Mouse (Mus musculus) midbrain, embryonic 11.5 days (tissue): ENCODE measurements around the gene Zfp385a. TPM values are rescaled to one million over a fixed set of nuclear protein-coding genes. Genes with fewer than 3 reads are reported as not detected.

ENCODE experiments used
- ATAC-seq: fragments of 200-750 bp; cut with Nextera tagmentation; 2 replicates; pipeline ENCODE4 v1.8.0; 2017; ENCODE audit warnings: moderate TSS enrichment, moderate library complexity; ENCODE audit not compliant: low FRiP score
- DNase-seq: peaks from one replicate; pipeline ENCODE4 v3.0.0; 2015; ENCODE audit warnings: low spot score; ENCODE audit errors: missing footprints
- H3K27ac ChIP-seq: fragments of 300-500 bp; sonication (generic); 2 replicates; pipeline ENCODE4 v1.5.1; 2014; ENCODE audit warnings: low read depth, low read length
- H3K27me3 ChIP-seq: fragments of 300-500 bp; sonication (generic); 2 replicates; pipeline ENCODE4 v1.6.1; 2014; ENCODE audit warnings: mild to moderate bottlenecking, low read length, moderate library complexity, mixed read lengths; ENCODE audit not compliant: control insufficient read depth, insufficient read depth
- H3K36me3 ChIP-seq: fragments of 300-500 bp; sonication (generic); 2 replicates; pipeline ENCODE4 v1.6.1; 2014; ENCODE audit warnings: mild to moderate bottlenecking, low read length, moderate library complexity, mixed read lengths; ENCODE audit not compliant: control insufficient read depth, insufficient read depth
- H3K4me1 ChIP-seq: fragments of 300-500 bp; sonication (generic); 2 replicates; pipeline ENCODE4 v1.6.1; 2014; ENCODE audit warnings: low read length; ENCODE audit not compliant: control insufficient read depth, insufficient read depth
- H3K4me2 ChIP-seq: fragments of 300-500 bp; sonication (generic); 2 replicates; pipeline ENCODE4 v1.6.1; 2014; ENCODE audit warnings: mild to moderate bottlenecking, moderate library complexity
- H3K4me3 ChIP-seq: fragments of 300-500 bp; sonication (generic); 2 replicates; pipeline ENCODE4 v1.5.1; 2014; ENCODE audit warnings: low read depth, low read length
- H3K9ac ChIP-seq: fragments of 300-500 bp; sonication (generic); 2 replicates; pipeline ENCODE4 v1.6.1; 2014; ENCODE audit warnings: low read length
- H3K9me3 ChIP-seq: fragments of 300-500 bp; sonication (generic); 2 replicates; pipeline ENCODE4 v1.6.1; 2016; ENCODE audit warnings: low read length; ENCODE audit not compliant: control insufficient read depth
- WGBS: fragments of 180-500 bp; shearing (Covaris S2); extraction: QIAGEN DNeasy Blood & Tissue Kit; methylation state at CpG from one replicate; pipeline ENCODE4 v1.1.7; 2014; 5-methylcytosine and 5-hydroxymethylcytosine counted together
- polyA plus RNA-seq: library from polyadenylated mRNA; unstranded; fragments of >200 nt; fragmentation: Nextera tagmentation; extraction: Ambion mirVana; gene quantifications from 2 replicates; pipeline ENCODE4 v1.2.1, GENCODE M21; 2014

The Zfp385a gene
- polyA plus RNA-seq, 1 experiment from 2014 or later: 24.3 TPM

DNA sequence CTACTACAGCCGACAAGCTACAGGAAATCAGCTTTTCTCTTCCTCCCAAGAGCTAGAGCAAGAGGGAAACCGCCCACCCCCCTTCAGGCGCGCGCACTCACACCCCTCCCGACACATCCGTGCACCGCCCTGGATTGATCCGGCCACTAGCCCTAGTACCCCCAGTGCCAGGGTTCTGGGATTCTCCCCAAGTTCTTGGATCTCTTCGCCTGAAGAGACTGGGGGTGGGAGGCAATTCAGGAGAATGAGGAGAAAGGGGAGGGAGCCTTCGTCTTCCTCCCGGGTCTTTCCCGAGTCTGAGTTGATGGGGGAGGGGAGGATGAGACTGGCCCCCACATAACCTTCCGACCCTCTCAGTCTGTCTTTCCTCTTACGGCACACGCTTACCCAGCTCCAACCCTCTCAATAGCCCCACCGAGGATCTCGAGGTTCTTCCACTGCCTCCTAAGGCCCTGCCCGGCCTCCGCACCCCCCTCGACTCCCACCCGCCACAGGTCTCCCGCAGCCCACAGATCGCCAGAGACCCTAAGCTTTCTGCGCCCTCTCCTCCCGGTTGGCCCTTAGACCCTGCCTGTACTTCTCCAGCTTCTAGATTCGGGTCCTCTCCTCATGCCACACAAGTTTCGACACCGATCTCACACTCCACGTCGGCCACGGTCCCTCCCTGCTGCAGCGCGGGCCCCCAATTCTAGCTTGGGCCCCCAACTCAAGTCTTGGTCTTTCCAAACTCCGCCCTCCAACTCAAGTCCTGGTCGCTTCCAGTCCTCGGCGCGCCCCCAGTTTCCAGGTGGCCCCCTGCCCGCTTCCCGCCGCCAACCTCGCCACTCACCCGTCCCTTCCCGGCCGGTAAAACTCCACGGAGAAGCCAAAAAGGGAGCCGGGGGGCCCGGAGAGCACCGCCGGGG lies 25.8 kb upstream of the Zfp385a start:
- WGBS: under 1% methylated on average over 51 of the region's 51 CpGs
- H3K4me3 ChIP-seq: peak overlapping the region; percentile 69
- peak; percentile 58 for ATAC-seq
- H3K27me3 ChIP-seq: no peaks in the 10 kb centered on the region
- no peak for DNase-seq
- H3K9ac ChIP-seq: peak overlapping the region; percentile 91
- H3K9me3 ChIP-seq: no peaks in the 10 kb centered on the region
- peak overlapping the region; percentile 90 for H3K4me2 ChIP-seq
- no peaks in the 10 kb centered on the region for H3K36me3 ChIP-seq
- H3K27ac ChIP-seq: no peak overlapping the region
- H3K4me1 ChIP-seq: peaks cover 17% of the 10 kb centered on the region

DNA sequence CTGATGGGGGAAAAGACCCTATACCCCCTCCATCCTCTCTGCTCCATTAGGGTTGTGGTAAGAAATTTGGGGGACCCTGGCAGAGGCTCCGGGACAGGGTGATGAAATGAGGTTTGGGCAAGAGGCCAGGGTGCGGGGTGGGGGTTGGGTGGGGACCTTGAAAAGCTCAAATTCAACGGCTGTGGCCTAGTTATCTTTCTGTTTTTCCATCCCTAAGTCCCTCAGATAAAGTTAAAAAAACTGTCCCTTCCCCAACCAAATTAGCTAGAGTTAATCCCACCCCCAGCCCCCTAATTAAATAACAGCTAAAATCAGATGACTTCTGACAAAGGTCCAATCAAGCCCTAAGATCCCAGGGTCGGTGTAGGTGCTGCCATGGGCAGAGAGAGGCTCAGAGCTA lies 24.9 kb upstream of the Zfp385a start:
- Histone ChIP-seq H3K27ac (no peak overlapping the region), H3K4me2 (peak overlapping the region; percentile 90), H3K36me3 (no peaks in the 10 kb centered on the region), H3K4me3 (peak overlapping the region; percentile 69), H3K27me3 (no peaks in the 10 kb centered on the region), H3K9me3 (no peaks in the 10 kb centered on the region), H3K4me1 (peaks cover 17% of the 10 kb centered on the region), H3K9ac (peak overlapping the region; percentile 91)
- DNase-seq (no peak), ATAC-seq (no peak)
- 51% methylated on average over 4 of the region's 4 CpGs for WGBS

DNA sequence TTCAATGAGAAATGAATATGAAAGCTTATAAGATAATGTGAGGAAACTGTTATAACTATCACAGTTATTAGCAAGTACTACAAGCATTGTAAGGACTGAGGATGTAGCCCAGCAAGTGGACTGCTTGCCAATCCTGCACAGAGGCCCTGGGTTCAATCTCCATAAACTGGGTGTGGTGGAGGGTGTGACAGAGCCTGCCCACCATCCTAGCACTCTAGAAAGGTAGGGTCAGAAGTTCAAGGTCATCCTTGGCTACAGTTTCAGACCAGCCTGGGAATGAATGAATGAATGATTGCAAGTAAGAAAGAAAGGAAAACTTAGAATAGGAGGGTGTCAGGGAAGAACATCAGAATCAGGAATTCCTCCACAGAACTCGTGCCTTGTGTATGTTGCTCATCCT lies 23.9 kb upstream of the Zfp385a start:
- 78% methylated on average over 1 of the region's 1 CpGs for WGBS
- H3K27me3 ChIP-seq: no peaks in the 10 kb centered on the region
- ATAC-seq (no peak), DNase-seq (no peak)
- no peaks in the 10 kb centered on the region for H3K9me3 ChIP-seq
- no peak overlapping the region for H3K4me3 ChIP-seq
- no peaks in the 10 kb centered on the region for H3K36me3 ChIP-seq
- no peak overlapping the region for H3K4me2 ChIP-seq
- H3K4me1 ChIP-seq: peaks cover 17% of the 10 kb centered on the region
- H3K27ac ChIP-seq: no peak overlapping the region
- no peak overlapping the region for H3K9ac ChIP-seq

GRCm38 (mm10) chr15:103362950-103363349 lies 23.1 kb upstream of the Zfp385a start:
- Histone ChIP-seq H3K27me3 (no peaks in the 10 kb centered on the region), H3K4me3 (no peak overlapping the region), H3K4me2 (no peak overlapping the region), H3K27ac (no peak overlapping the region), H3K9ac (no peak overlapping the region), H3K9me3 (no peaks in the 10 kb centered on the region), H3K36me3 (no peaks in the 10 kb centered on the region), H3K4me1 (peaks cover 17% of the 10 kb centered on the region)
- ATAC-seq (no peak), DNase-seq (no peak)
- WGBS: 91% methylated on average over 3 of the region's 3 CpGs

DNA sequence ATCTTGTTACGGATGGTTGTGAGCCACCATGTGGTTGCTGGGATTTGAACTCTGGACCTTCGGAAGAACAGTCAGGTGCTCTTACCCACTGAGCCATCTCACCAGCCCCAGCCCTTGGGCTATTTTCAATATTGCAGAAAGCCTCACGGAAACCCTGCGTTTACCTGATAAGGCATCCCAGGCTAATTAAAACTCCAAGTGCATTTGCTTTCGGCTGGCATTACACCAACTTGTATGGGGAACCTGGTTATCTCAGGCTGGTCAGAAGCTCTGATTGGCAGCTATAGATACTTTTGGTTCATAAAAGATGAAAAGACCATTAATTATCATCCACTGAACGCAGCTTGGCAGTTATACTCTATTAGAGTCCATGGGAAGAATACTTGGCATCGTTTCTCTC lies 22.4 kb upstream of the Zfp385a start:
- DNase-seq: no peak
- no peak overlapping the region for H3K4me2 ChIP-seq
- 93% methylated on average over 6 of the region's 7 CpGs for WGBS

GRCm38 (mm10) chr15:103361269-103361668 lies 21.4 kb upstream of the Zfp385a start:
- Histone ChIP-seq H3K4me1 (peaks cover 8% of the 10 kb centered on the region), H3K9ac (no peak overlapping the region), H3K4me3 (no peak overlapping the region), H3K4me2 (no peak overlapping the region), H3K9me3 (no peaks in the 10 kb centered on the region), H3K27ac (no peak overlapping the region), H3K27me3 (no peaks in the 10 kb centered on the region), H3K36me3 (no peaks in the 10 kb centered on the region)
- ATAC-seq: no peak
- WGBS: 96% methylated on average over 1 of the region's 1 CpGs
- no peak for DNase-seq

More for the DNA sequence above, 22.4 kb upstream of the Zfp385a start:
- ATAC-seq: no peak
- no peak overlapping the region for H3K4me3 ChIP-seq
- H3K27ac ChIP-seq: no peak overlapping the region
- no peaks in the 10 kb centered on the region for H3K9me3 ChIP-seq
- no peaks in the 10 kb centered on the region for H3K36me3 ChIP-seq
- no peaks in the 10 kb centered on the region for H3K27me3 ChIP-seq
- peaks cover 15% of the 10 kb centered on the region for H3K4me1 ChIP-seq
- no peak overlapping the region for H3K9ac ChIP-seq

GRCm38 (mm10) chr15:103359869-103360602 lies 20.1 kb upstream of the Zfp385a start:
- DNase-seq (no peak), ATAC-seq (no peak)
- 94% methylated on average over 5 of the region's 5 CpGs for WGBS
- no peaks in the 10 kb centered on the region for H3K27me3 ChIP-seq
- no peak overlapping the region for H3K4me2 ChIP-seq
- no peak overlapping the region for H3K9ac ChIP-seq
- H3K4me3 ChIP-seq: no peak overlapping the region
- no peaks in the 10 kb centered on the region for H3K36me3 ChIP-seq
- H3K9me3 ChIP-seq: no peaks in the 10 kb centered on the region
- H3K27ac ChIP-seq: no peak overlapping the region
- peaks cover 5% of the 10 kb centered on the region for H3K4me1 ChIP-seq

GRCm38 (mm10) chr15:103359122-103359510 lies 19.2 kb upstream of the Zfp385a start:
- ATAC-seq: no peak; the same call in 1 of the 2 replicates

More at GRCm38 (mm10) chr15:103359122-103359510, 19.2 kb upstream of the Zfp385a start:
- 88% methylated on average over 1 of the region's 1 CpGs for WGBS
- Histone ChIP-seq H3K9ac (no peak overlapping the region), H3K27ac (no peak overlapping the region), H3K4me3 (no peak overlapping the region), H3K4me1 (no peaks in the 10 kb centered on the region), H3K4me2 (no peak overlapping the region), H3K9me3 (no peaks in the 10 kb centered on the region), H3K36me3 (no peaks in the 10 kb centered on the region), H3K27me3 (no peaks in the 10 kb centered on the region)
- DNase-seq: no peak
